Mouse (Mus musculus): ENCODE results near the gene Rabep2.
"Not testable (repeated sequence)": the region's sequence is repeated elsewhere in the genome, so short reads cannot be mapped to it uniquely, and the experiment has no call there.

DNA sequence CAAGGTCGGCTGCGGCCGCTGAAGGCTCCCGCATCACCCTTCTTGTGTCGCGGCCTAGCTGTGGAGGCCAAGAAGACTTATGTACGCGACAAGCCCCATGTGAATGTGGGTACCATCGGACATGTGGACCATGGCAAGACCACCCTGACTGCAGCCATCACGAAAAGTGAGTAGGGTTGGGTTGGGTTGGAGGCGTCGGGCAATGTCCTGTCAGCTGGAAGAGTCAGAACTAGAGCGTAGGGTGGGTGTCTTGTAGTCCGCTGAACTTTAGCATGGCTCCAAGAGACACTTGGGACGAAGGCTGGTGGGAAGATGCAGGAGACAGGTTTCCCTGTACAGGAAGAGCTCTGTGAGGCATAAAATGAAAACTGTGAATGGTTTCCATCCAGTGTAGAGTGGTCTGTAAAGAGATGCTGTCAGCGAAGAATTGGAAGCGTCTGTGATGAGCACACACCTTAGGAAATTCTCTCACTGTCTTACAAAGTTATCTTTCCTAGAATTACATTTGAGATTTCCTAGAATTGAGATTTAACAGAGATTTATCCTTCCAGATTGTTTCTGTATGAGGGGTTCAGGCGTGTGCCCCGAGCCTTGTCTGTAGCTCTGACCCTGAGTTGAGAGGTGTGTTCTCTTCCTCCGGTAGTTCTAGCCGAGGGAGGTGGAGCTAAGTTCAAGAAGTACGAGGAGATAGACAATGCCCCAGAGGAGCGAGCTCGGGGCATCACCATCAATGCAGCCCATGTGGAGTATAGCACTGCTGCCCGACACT is 59.2 kb downstream of the Rabep2 start:
- TF ChIP-seq CTCF (IDR thresholded peaks at IDR 0.05; ENCODE audit: borderline replicate concordance, insufficient read depth, low read length); POLR2A (IDR thresholded peaks at IDR 0.05; ENCODE audit: low read depth, low read length): not testable (repeated sequence)

Data from embryonic fibroblast, embryonic 13.5 days (primary cell).